Mouse (Mus musculus): ENCODE measurements at regions not wholly inside any gene's neighbourhood (a gene's known extent, or its start where the extent isn't known, plus 50 kb on each side); places are given as distances from the start of the nearest gene placed in this dataset.

DNA sequence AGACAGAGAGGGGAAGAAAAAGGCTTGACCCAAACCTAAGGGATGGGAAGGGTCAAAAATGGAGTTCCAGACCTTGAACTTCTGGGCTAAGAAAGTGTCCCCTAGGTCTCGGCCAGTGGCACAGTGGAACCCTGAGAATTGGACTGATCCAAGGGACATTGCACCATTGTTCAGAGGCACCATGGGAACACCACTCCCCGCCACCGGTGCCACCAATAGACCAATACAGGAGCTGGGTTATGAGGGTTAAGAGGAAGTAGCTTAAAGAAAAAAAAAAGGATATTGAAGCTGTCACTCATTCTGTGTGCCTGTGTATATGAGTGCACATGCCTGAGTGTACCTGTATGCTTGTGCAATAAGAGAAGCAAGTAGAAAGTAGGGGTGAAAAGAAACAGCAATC lies 83.7 kb downstream of the Gm826 start:
- TF ChIP-seq POLR2A (IDR thresholded peaks at IDR 0.05; ENCODE audit: low read depth, low read length) (no peak), CTCF (IDR thresholded peaks at IDR 0.05; ENCODE audit: borderline replicate concordance, insufficient read depth, low read length) (no peak)
